Mouse (Mus musculus) testis, adult 2 months (tissue): ENCODE data around the gene Sumo3.

Source experiments
- CTCF ChIP-seq: fragments of 200-500 bp; IDR thresholded peaks from 2 replicates; pipeline ENCODE4 v1.5.1; 2012; ENCODE audit warnings: low read depth, mild to moderate bottlenecking, inconsistent platforms, low read length, moderate library complexity; ENCODE audit not compliant: control insufficient read depth, insufficient read depth, insufficient replicate concordance
- POLR2A ChIP-seq: fragments of 200-500 bp; IDR thresholded peaks from 2 replicates; pipeline ENCODE4 v1.6.1; 2012; ENCODE audit warnings: low read depth, mild to moderate bottlenecking, inconsistent platforms, low read length, moderate library complexity; ENCODE audit not compliant: control insufficient read depth

DNA sequence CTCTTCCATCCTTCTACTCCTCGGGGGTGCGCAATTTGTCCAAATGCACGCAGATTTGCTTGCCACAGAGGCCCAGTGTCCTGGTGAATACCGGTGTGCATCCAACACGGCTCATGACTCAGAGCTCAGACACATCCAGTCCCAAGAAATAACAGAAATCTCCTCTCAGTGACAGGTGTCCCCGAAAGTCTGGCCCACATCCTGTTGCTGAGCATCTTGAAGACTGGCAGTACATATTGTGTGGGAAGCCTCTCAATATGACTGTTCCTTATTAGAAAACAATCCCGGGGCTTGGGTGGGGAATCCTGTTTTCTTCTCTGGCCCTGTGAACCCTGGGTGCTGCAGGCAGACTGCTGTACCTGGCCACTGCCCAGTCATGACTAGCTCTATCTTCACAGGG, 49.3 kb upstream of the Sumo3 start:
- no peak for TF ChIP-seq CTCF
- no peak for TF ChIP-seq POLR2A
